Mouse (Mus musculus): Measurements from ENCODE around the gene Nup210. TPM values are rescaled to one million over a fixed set of nuclear protein-coding genes. Genes with fewer than 3 reads are reported as not detected.
A peak's percentile ranks its signal among the peaks of the same experiment; 100 is the strongest.

The Nup210 gene
- total and polyA plus RNA-seq, 2 experiments from 2014 or later = 17.2 to 67.8 TPM

- no peak overlapping the region for H3K4me2 ChIP-seq (ENCODE audit: low read depth, low read length, poor library complexity, severe bottlenecking)
- TF ChIP-seq CTCF (IDR thresholded peaks at IDR 0.05) = no peak
- H3K9ac ChIP-seq (replicated peaks; ENCODE audit: low read length, poor library complexity, severe bottlenecking) = no peak overlapping the region
- no peak overlapping the region for H3K27ac ChIP-seq (ENCODE audit: low read depth, low read length)
- ATAC-seq (ENCODE audit: low FRiP score) (no peak), DNase-seq (ENCODE audit: low spot score) (no peak)
- no peaks in the 10 kb centered on the region for H3K27me3 ChIP-seq (ENCODE audit: insufficient read depth, low read length)
- H3K9me3 ChIP-seq (ENCODE audit: low read length) = no peaks in the 10 kb centered on the region
- H3K36me3 ChIP-seq (ENCODE audit: insufficient read depth, low read length) = no peaks in the 10 kb centered on the region
- 90% methylated on average over 2 of the region's 2 CpGs for WGBS
- H3K4me1 ChIP-seq (ENCODE audit: insufficient read depth, low read length) = no peaks in the 10 kb centered on the region
- H3K4me3 ChIP-seq (ENCODE audit: low read depth, low read length) = no peak overlapping the region
These were observed 120.4 kb downstream of the Nup210 start for GRCm38 (mm10) chr6:90996181-90996580.

- Histone ChIP-seq H3K4me2 (ENCODE audit: low read depth, low read length, poor library complexity, severe bottlenecking) (peak within 1 kb of the TSS; percentile 97), H3K4me3 (ENCODE audit: low read depth, low read length) (peak within 1 kb of the TSS; percentile 63), H3K4me1 (ENCODE audit: insufficient read depth, low read length) (peaks cover 5% of the 10 kb centered on the region; the same call in 1 of the 2 replicates), H3K9me3 (ENCODE audit: low read length) (no peaks in the 10 kb centered on the region), H3K9ac (replicated peaks; ENCODE audit: low read length, poor library complexity, severe bottlenecking) (peak within 1 kb of the TSS; percentile 59), H3K36me3 (ENCODE audit: insufficient read depth, low read length) (no peaks in the 10 kb centered on the region), H3K27me3 (ENCODE audit: insufficient read depth, low read length) (no peaks in the 10 kb centered on the region), H3K27ac (ENCODE audit: low read depth, low read length) (peak within 1 kb of the TSS; percentile 38; the same call in 1 of the 2 replicates)
- peak; percentile 65 for TF ChIP-seq CTCF (IDR thresholded peaks at IDR 0.05)
- peak; percentile 95 for DNase-seq (ENCODE audit: low spot score)
- 3% methylated on average over 22 of the region's 39 CpGs for WGBS
- peak; percentile 92 for ATAC-seq (ENCODE audit: low FRiP score)
These were observed 127.8 kb downstream of the Nup210 start, which contains the start of gene Iqsec1 for GRCm38 (mm10) chr6:90988648-90989317. Gene Iqsec1 (minus strand): TSS chr6:90988685.

GRCm38 (mm10) chr6:90988299-90988625 is 128.4 kb downstream of the Nup210 start:
- Histone ChIP-seq H3K9ac (replicated peaks; ENCODE audit: low read length, poor library complexity, severe bottlenecking) (peak overlapping the region; percentile 59), H3K27ac (ENCODE audit: low read depth, low read length) (peak overlapping the region; percentile 38; the same call in 1 of the 2 replicates), H3K36me3 (ENCODE audit: insufficient read depth, low read length) (no peaks in the 10 kb centered on the region), H3K4me3 (ENCODE audit: low read depth, low read length) (peak overlapping the region; percentile 63), H3K4me2 (ENCODE audit: low read depth, low read length, poor library complexity, severe bottlenecking) (peak overlapping the region; percentile 97), H3K27me3 (ENCODE audit: insufficient read depth, low read length) (no peaks in the 10 kb centered on the region), H3K4me1 (ENCODE audit: insufficient read depth, low read length) (peaks cover 5% of the 10 kb centered on the region; the same call in 1 of the 2 replicates), H3K9me3 (ENCODE audit: low read length) (no peaks in the 10 kb centered on the region)
- ATAC-seq (ENCODE audit: low FRiP score) = peak; percentile 22
- no CpG with 5 or more reads among the region's 59 CpGs for WGBS
- DNase-seq (ENCODE audit: low spot score) = no peak
- no peak for TF ChIP-seq CTCF (IDR thresholded peaks at IDR 0.05)

GRCm38 (mm10) chr6:90987561-90988298 is 128.9 kb downstream of the Nup210 start:
- under 1% methylated on average over 65 of the region's 76 CpGs for WGBS
- Histone ChIP-seq H3K27ac (ENCODE audit: low read depth, low read length) (peak overlapping the region; percentile 38; the same call in 1 of the 2 replicates), H3K27me3 (ENCODE audit: insufficient read depth, low read length) (no peaks in the 10 kb centered on the region), H3K4me2 (ENCODE audit: low read depth, low read length, poor library complexity, severe bottlenecking) (peak overlapping the region; percentile 97), H3K9me3 (ENCODE audit: low read length) (no peaks in the 10 kb centered on the region), H3K4me3 (ENCODE audit: low read depth, low read length) (peak overlapping the region; percentile 63), H3K4me1 (ENCODE audit: insufficient read depth, low read length) (peaks cover 5% of the 10 kb centered on the region; the same call in 1 of the 2 replicates), H3K36me3 (ENCODE audit: insufficient read depth, low read length) (no peaks in the 10 kb centered on the region), H3K9ac (replicated peaks; ENCODE audit: low read length, poor library complexity, severe bottlenecking) (peak overlapping the region; percentile 59)
- no peak for DNase-seq (ENCODE audit: low spot score)
- no peak for TF ChIP-seq CTCF (IDR thresholded peaks at IDR 0.05)
- ATAC-seq (ENCODE audit: low FRiP score) = peak; percentile 21

GRCm38 (mm10) chr6:90984101-90984500 is 132.5 kb downstream of the Nup210 start:
- TF ChIP-seq CTCF (IDR thresholded peaks at IDR 0.05) = no peak

GRCm38 (mm10) chr6:90974279-90974678 is 142.3 kb downstream of the Nup210 start:
- no peak for DNase-seq (ENCODE audit: low spot score)
- WGBS = 81% methylated on average over 2 of the region's 2 CpGs
- ATAC-seq (ENCODE audit: low FRiP score) = no peak

More at GRCm38 (mm10) chr6:90984101-90984500, 132.5 kb downstream of the Nup210 start:
- Histone ChIP-seq H3K36me3 (ENCODE audit: insufficient read depth, low read length) (no peaks in the 10 kb centered on the region), H3K27ac (ENCODE audit: low read depth, low read length) (no peak overlapping the region), H3K4me1 (ENCODE audit: insufficient read depth, low read length) (peaks cover 5% of the 10 kb centered on the region; the same call in 1 of the 2 replicates), H3K4me2 (ENCODE audit: low read depth, low read length, poor library complexity, severe bottlenecking) (no peak overlapping the region), H3K27me3 (ENCODE audit: insufficient read depth, low read length) (no peaks in the 10 kb centered on the region), H3K9me3 (ENCODE audit: low read length) (no peaks in the 10 kb centered on the region), H3K4me3 (ENCODE audit: low read depth, low read length) (no peak overlapping the region), H3K9ac (replicated peaks; ENCODE audit: low read length, poor library complexity, severe bottlenecking) (no peak overlapping the region)
- no peak for DNase-seq (ENCODE audit: low spot score)
- ATAC-seq (ENCODE audit: low FRiP score) = no peak
- WGBS = 61% methylated on average over 3 of the region's 3 CpGs

More at GRCm38 (mm10) chr6:90974279-90974678, 142.3 kb downstream of the Nup210 start:
- H3K27me3 ChIP-seq (ENCODE audit: insufficient read depth, low read length) = no peaks in the 10 kb centered on the region
- no peaks in the 10 kb centered on the region for H3K36me3 ChIP-seq (ENCODE audit: insufficient read depth, low read length)
- H3K27ac ChIP-seq (ENCODE audit: low read depth, low read length) = no peak overlapping the region
- no peak overlapping the region for H3K9ac ChIP-seq (replicated peaks; ENCODE audit: low read length, poor library complexity, severe bottlenecking)
- H3K4me1 ChIP-seq (ENCODE audit: insufficient read depth, low read length) = no peaks in the 10 kb centered on the region
- no peaks in the 10 kb centered on the region for H3K9me3 ChIP-seq (ENCODE audit: low read length)
- TF ChIP-seq CTCF (IDR thresholded peaks at IDR 0.05) = no peak
- no peak overlapping the region for H3K4me3 ChIP-seq (ENCODE audit: low read depth, low read length)
- H3K4me2 ChIP-seq (ENCODE audit: low read depth, low read length, poor library complexity, severe bottlenecking) = no peak overlapping the region
